Mouse (Mus musculus) lung, postnatal 0 days (tissue): Measurements from ENCODE around the gene Rftn1. TPM values are rescaled to one million over a fixed set of nuclear protein-coding genes. Genes with fewer than 3 reads are reported as not detected.

Experiments used
- ATAC-seq: fragments of 200-750 bp; cut with Nextera tagmentation; 2 replicates; pipeline ENCODE4 v1.8.0; 2017; ENCODE audit warnings: moderate library complexity
- DNase-seq: peaks from one replicate; pipeline ENCODE4 v3.0.0-alpha.2; 2016; ENCODE audit warnings: low spot score
- H3K27ac ChIP-seq: fragments of 300-500 bp; sonication (generic); 2 replicates; pipeline ENCODE4 v1.5.1; 2014; ENCODE audit warnings: antibody characterized with exemption, mild to moderate bottlenecking, low read length, mixed read lengths
- H3K27me3 ChIP-seq: fragments of 300-500 bp; sonication (generic); replicated peaks from 2 replicates; pipeline ENCODE4 v1.6.1; 2014; ENCODE audit warnings: low read length, mixed read lengths; ENCODE audit not compliant: insufficient read depth
- H3K36me3 ChIP-seq: fragments of 300-500 bp; sonication (generic); 2 replicates; pipeline ENCODE4 v1.6.1; 2014; ENCODE audit warnings: low read length, mixed read lengths; ENCODE audit not compliant: insufficient read depth
- H3K4me1 ChIP-seq: fragments of 300-500 bp; sonication (generic); 2 replicates; pipeline ENCODE4 v1.6.1; 2014; ENCODE audit warnings: antibody characterized with exemption, low read depth, low read length, mixed read lengths; ENCODE audit not compliant: insufficient read depth
- H3K4me2 ChIP-seq: fragments of 300-500 bp; sonication (generic); replicated peaks from 2 replicates; pipeline ENCODE4 v1.6.1; 2014; ENCODE audit warnings: low read depth, mild to moderate bottlenecking, low read length, moderate library complexity, mixed read lengths
- H3K4me3 ChIP-seq: fragments of 300-500 bp; sonication (generic); 2 replicates; pipeline ENCODE4 v1.5.1; 2014; ENCODE audit warnings: low read depth, low read length
- H3K9ac ChIP-seq: fragments of 300-500 bp; sonication (generic); replicated peaks from 2 replicates; pipeline ENCODE4 v1.6.1; 2014; ENCODE audit warnings: low read depth, mild to moderate bottlenecking
- H3K9me3 ChIP-seq: fragments of 300-500 bp; sonication (generic); 2 replicates; pipeline ENCODE4 v1.6.1; 2016; ENCODE audit warnings: low read length, mixed read lengths
- CTCF ChIP-seq: IDR thresholded peaks from 2 replicates; pipeline ENCODE4 v1.5.1; 2016; ENCODE audit warnings: antibody characterized with exemption, mild to moderate bottlenecking
- EP300 ChIP-seq: IDR thresholded peaks from 2 replicates; pipeline ENCODE4 v1.6.1; 2016; ENCODE audit warnings: antibody characterized with exemption, mild to moderate bottlenecking, control low read depth
- WGBS: fragments of 180-500 bp; shearing (Covaris S2); extraction: QIAGEN DNeasy Blood & Tissue Kit; methylation state at CpG from one replicate; pipeline ENCODE4 v1.1.7; 2014; 5-methylcytosine and 5-hydroxymethylcytosine counted together
- polyA plus RNA-seq: library from polyadenylated mRNA; unstranded; fragments of >200 nt; fragmentation: Nextera tagmentation; extraction: Ambion mirVana; gene quantifications from 2 replicates; pipeline ENCODE4 v1.2.1, GENCODE M21; 2015

Rftn1 gene
- polyA plus RNA-seq, 1 experiment from 2014 or later = 18.2 TPM

DNA sequence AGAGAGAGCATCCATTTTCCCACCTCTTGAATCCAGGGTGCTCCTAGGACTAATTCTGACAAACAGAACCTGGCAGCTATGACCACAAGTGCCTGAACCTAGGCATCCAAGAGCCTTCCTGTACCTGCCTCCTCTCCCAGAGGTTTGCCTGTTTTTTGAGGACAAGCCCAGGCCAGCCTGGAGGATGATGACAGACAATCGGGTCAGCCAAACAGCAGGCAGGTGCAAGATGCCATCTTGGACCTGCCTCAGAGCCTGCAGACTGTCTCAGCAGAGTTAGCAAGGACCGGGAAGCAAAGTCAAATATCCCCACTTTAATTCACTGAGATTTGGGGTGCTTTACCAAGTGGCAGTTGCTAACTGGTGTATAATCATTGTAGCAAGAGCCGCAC, 170.7 kb downstream of the Rftn1 start:
- WGBS = 88% methylated on average over 3 of the region's 3 CpGs
- no peak overlapping the region for H3K9ac ChIP-seq
- H3K36me3 ChIP-seq = no peaks in the 10 kb centered on the region
- no peak overlapping the region for H3K4me2 ChIP-seq
- H3K9me3 ChIP-seq = no peaks in the 10 kb centered on the region
- H3K4me3 ChIP-seq = no peak overlapping the region
- H3K27me3 ChIP-seq = no peaks in the 10 kb centered on the region
- no peak for TF ChIP-seq CTCF
- no peak for TF ChIP-seq EP300
- H3K27ac ChIP-seq = no peak overlapping the region
- DNase-seq (no peak), ATAC-seq (no peak)
- no peaks in the 10 kb centered on the region for H3K4me1 ChIP-seq

DNA sequence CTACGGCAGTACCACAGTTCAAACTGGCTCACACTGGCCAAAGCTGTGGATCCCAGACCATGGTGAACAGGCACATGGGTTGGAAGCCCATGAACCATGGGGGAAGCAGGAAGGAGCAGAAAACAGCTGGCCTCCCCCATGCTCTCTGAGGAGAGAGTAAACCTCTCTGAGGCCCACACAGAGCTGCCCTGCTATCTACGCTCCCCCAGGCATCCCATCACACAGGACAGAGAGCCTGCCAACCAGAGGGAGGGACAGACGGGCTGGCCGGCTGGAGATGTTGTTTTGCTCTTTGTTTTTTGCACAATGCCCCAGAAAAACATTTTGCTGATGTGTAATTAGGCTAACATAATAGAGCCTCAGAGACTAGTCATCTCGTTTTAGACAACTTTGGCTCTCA, 171.4 kb downstream of the Rftn1 start:
- 0 out of 2 replicates have a peak, but pooled peaks have one; percentile 41 for ATAC-seq
- WGBS = 77% methylated on average over 5 of the region's 5 CpGs
- H3K27ac ChIP-seq = no peak overlapping the region

DNA sequence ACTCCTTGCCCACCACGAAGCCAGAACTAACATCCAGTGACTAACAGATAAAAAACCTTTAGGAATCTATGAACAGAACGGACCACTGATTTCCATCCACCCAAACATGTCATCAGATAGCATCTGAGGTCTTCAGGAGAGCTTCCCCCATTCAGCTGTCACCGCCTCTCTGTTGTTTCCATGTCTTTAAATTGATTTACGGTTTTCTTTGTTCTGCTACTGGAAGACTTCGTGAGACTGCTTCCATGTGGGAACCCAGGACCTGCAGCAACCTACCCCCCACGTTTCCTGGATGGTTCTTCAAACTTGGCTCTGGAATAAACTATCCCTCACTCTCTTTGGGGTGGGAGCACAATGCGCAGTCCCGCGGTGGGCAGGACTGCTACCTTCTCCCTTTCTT, 175.8 kb downstream of the Rftn1 start:
- H3K27me3 ChIP-seq = no peaks in the 10 kb centered on the region
- 56% methylated on average over 9 of the region's 9 CpGs for WGBS
- TF ChIP-seq CTCF (no peak), EP300 (no peak)
- no peaks in the 10 kb centered on the region for H3K4me1 ChIP-seq
- H3K9ac ChIP-seq = no peak overlapping the region
- DNase-seq = no peak
- no peak overlapping the region for H3K4me2 ChIP-seq
- no peak overlapping the region for H3K27ac ChIP-seq
- no peak for ATAC-seq
- H3K4me3 ChIP-seq = no peak overlapping the region
- H3K9me3 ChIP-seq = no peaks in the 10 kb centered on the region
- H3K36me3 ChIP-seq = no peaks in the 10 kb centered on the region

More for the DNA sequence above, 171.4 kb downstream of the Rftn1 start:
- H3K4me2 ChIP-seq = no peak overlapping the region
- no peak for TF ChIP-seq CTCF
- TF ChIP-seq EP300 = no peak
- no peaks in the 10 kb centered on the region for H3K4me1 ChIP-seq
- no peak overlapping the region for H3K9ac ChIP-seq
- H3K36me3 ChIP-seq = no peaks in the 10 kb centered on the region
- no peaks in the 10 kb centered on the region for H3K27me3 ChIP-seq
- no peak for DNase-seq
- H3K4me3 ChIP-seq = no peak overlapping the region
- H3K9me3 ChIP-seq = no peaks in the 10 kb centered on the region

DNA sequence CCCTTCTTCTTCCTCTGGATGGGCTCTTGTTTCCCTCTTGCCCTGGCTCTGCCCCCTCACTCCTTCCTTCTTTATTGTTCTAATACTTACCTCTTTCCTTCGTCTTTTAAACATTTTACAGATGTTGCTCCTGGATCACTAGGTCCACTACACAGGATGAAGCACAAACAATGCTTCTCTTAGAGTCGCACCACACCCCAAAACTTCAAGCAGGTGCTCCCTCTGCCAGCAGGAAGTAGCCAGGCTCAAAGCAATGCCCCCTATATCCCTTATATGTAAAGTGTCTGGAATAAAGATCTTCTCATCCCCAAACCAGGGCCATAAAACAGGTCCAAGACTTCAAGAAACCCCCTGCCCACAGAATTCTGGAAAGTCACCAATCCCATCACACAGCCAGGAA, 176.6 kb downstream of the Rftn1 start:
- H3K4me2 ChIP-seq = no peak overlapping the region
- no peaks in the 10 kb centered on the region for H3K27me3 ChIP-seq
- no peak overlapping the region for H3K4me3 ChIP-seq
- H3K27ac ChIP-seq = no peak overlapping the region
- DNase-seq = no peak
- no peak for ATAC-seq
- no peak for TF ChIP-seq CTCF
- no peak for TF ChIP-seq EP300
- H3K9ac ChIP-seq = no peak overlapping the region
- H3K36me3 ChIP-seq = no peaks in the 10 kb centered on the region
- H3K9me3 ChIP-seq = no peaks in the 10 kb centered on the region
- WGBS = 70% methylated on average over 2 of the region's 2 CpGs
- no peaks in the 10 kb centered on the region for H3K4me1 ChIP-seq

DNA sequence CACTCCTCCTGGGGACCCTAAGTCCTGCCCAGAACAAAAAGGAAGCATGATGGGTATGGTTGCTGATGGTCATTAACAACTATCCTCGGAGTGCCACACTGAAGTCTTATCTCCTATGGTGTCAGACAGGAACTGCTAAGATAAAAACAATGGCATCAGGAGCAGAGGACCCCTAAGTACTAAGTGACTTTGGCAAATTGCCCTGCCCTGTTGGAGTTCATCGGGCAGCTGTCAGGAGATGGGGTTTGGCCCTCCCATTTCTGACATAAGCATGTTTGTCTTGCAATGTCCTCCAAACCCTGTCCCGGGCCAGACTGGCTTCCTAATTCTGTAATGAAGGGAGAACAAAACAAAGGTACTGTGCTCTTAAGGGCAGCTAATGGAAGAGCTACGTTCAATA, 180.4 kb downstream of the Rftn1 start:
- no peaks in the 10 kb centered on the region for H3K9me3 ChIP-seq
- no peaks in the 10 kb centered on the region for H3K27me3 ChIP-seq
- peaks cover 4% of the 10 kb centered on the region; the same call in 1 of the 2 replicates for H3K4me1 ChIP-seq
- no peak for DNase-seq
- ATAC-seq = no peak
- H3K27ac ChIP-seq = no peak overlapping the region
- H3K4me2 ChIP-seq = no peak overlapping the region
- TF ChIP-seq EP300 (no peak), CTCF (no peak)
- H3K36me3 ChIP-seq = no peaks in the 10 kb centered on the region
- no peak overlapping the region for H3K4me3 ChIP-seq
- 18% methylated on average over 4 of the region's 4 CpGs for WGBS
- H3K9ac ChIP-seq = no peak overlapping the region

DNA sequence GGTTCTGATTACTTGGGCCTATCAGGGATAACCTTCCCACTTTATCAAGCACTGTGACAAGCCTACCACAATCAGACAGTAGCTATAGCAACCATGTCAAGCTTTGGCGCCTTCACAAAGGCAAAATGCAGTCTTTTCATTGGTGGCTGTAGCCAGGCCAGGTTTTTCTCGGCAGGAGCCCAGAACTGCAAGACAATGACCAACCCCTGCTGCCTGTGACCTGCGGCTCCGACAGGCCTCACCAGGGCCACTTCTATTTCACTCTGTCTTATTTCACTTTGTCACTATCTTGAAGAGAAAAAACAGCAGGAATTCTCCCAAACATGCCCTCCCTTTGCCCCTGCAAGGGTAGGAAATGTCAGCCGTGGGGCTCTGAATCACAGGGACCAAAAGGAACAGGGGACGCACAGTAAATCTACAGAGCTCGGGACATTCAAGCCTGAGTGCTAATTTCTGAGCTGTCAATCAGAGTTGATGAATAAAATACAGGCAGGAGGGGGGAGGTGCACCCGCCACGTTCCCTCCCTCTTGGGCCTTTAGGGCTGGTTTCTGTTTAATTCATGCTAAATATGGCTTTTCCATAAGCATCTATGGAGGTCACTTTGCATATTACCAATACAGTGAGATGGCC, 183.6 kb downstream of the Rftn1 start:
- no peaks in the 10 kb centered on the region for H3K36me3 ChIP-seq
- WGBS = 31% methylated on average over 9 of the region's 9 CpGs
- H3K4me2 ChIP-seq = no peak overlapping the region
- DNase-seq (peak; percentile 8), ATAC-seq (peak; percentile 30; the same call in 1 of the 2 replicates)
- H3K9me3 ChIP-seq = no peaks in the 10 kb centered on the region
- H3K4me3 ChIP-seq = no peak overlapping the region
- H3K9ac ChIP-seq = no peak overlapping the region
- peaks cover 4% of the 10 kb centered on the region; the same call in 1 of the 2 replicates for H3K4me1 ChIP-seq
- no peak overlapping the region for H3K27ac ChIP-seq
- no peaks in the 10 kb centered on the region for H3K27me3 ChIP-seq
- TF ChIP-seq EP300 = no peak
- no peak for TF ChIP-seq CTCF
